ENCODE assay signal across 12 mouse cellular contexts in the genomic region with DNA sequence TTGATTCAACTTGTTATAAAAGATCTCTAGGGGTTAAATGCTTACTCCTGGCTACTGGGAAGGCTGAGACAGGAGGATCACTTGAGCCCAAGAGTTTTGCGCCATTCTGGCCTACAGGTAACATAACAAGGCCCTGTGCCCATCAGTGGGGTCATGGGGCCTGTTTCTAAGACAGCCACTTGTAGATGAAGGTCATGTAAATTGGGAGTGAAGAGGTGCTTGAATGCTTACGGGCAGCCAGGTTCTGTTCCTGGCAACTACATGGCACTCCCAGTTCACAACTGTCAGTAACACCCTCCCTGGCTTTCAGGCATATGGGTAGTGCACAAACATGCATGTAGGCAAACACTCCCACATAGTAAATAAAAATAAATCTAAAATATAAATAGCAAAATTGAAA. TPM values are rescaled to one million over a fixed set of nuclear protein-coding genes. Genes with fewer than 3 reads are reported as not detected.
DNase-seq lines count a peak whose midpoint lies in the region; ATAC-seq and TF ChIP-seq lines count a peak whose summit lies in the region.
"Had no signal": no experiment of that assay in that cellular context is flagged by ENCODE, and none has a peak within 500 bp of the region (broad histone marks: within the 10 kb centered on the region; RNA-seq: fewer than 3 reads in every experiment).

No protein-coding gene starts in this region.

- WGBS in hindbrain, embryonic 10.5 days: 89% methylated on average over 2 of the region's 2 CpGs
- 90% methylated on average over 2 of the region's 2 CpGs for WGBS in hindbrain, embryonic 12.5 days
- 82% methylated on average over 2 of the region's 2 CpGs for WGBS in lung, postnatal 0 days
- WGBS in intestine, embryonic 15.5 days: 90% methylated on average over 2 of the region's 2 CpGs
- 88% methylated on average over 2 of the region's 2 CpGs for WGBS in liver, postnatal 0 days (ENCODE audit: insufficient replicate concordance)

- no peak for TF ChIP-seq CTCF in lung, postnatal 0 days (IDR thresholded peaks at IDR 0.05)
- no peak for TF ChIP-seq CTCF in liver, postnatal 0 days (IDR thresholded peaks at IDR 0.05; ENCODE audit: low read depth)

- TF ChIP-seq EP300 in lung, postnatal 0 days (IDR thresholded peaks at IDR 0.05): no peak
- TF ChIP-seq EP300 in liver, postnatal 0 days (IDR thresholded peaks at IDR 0.05; ENCODE audit: low read depth): no peak

- no peak overlapping the region for H3K27ac ChIP-seq in hindbrain, embryonic 10.5 days
- no peak overlapping the region for H3K27ac ChIP-seq in hindbrain, embryonic 12.5 days
- H3K27ac ChIP-seq in lung, postnatal 0 days (ENCODE audit: low read length): no peak overlapping the region
- H3K27ac ChIP-seq in intestine, embryonic 15.5 days: no peak overlapping the region
- H3K27ac ChIP-seq in liver, postnatal 0 days (ENCODE audit: low read depth): no peak overlapping the region

- peak overlapping the region; percentile 66 for H3K4me3 ChIP-seq in hindbrain, embryonic 10.5 days
- H3K4me3 ChIP-seq in hindbrain, embryonic 12.5 days: no peak overlapping the region
- H3K4me3 ChIP-seq in lung, postnatal 0 days (ENCODE audit: low read depth, low read length): no peak overlapping the region
- H3K4me3 ChIP-seq in intestine, embryonic 15.5 days (replicated peaks): no peak overlapping the region
- H3K4me3 ChIP-seq in liver, postnatal 0 days (ENCODE audit: low read depth, low read length): no peak overlapping the region

- H3K9ac ChIP-seq in hindbrain, embryonic 12.5 days: no peak overlapping the region
- no peak overlapping the region for H3K9ac ChIP-seq in lung, postnatal 0 days (replicated peaks; ENCODE audit: low read depth)
- no peak overlapping the region for H3K9ac ChIP-seq in intestine, embryonic 15.5 days
- no peak overlapping the region for H3K9ac ChIP-seq in liver, postnatal 0 days (replicated peaks)

- peaks cover 23% of the 10 kb centered on the region for H3K4me1 ChIP-seq in hindbrain, embryonic 10.5 days (replicated peaks)
- peaks cover 13% of the 10 kb centered on the region for H3K4me1 ChIP-seq in hindbrain, embryonic 12.5 days
- peaks cover 3% of the 10 kb centered on the region; the same call in 1 of the 2 replicates for H3K4me1 ChIP-seq in lung, postnatal 0 days (ENCODE audit: insufficient read depth, low read depth, low read length)
- H3K4me1 ChIP-seq in intestine, embryonic 15.5 days (replicated peaks): peaks cover 7% of the 10 kb centered on the region
- H3K4me1 ChIP-seq in liver, postnatal 0 days (ENCODE audit: insufficient read depth): peaks cover 13% of the 10 kb centered on the region

- no peak for ATAC-seq in hindbrain, embryonic 12.5 days (ENCODE audit: low FRiP score)
- no peak for ATAC-seq in lung, postnatal 0 days
- no peak for ATAC-seq in intestine, embryonic 15.5 days
- ATAC-seq in liver, postnatal 0 days: no peak

- no peak overlapping the region for H3K4me2 ChIP-seq in hindbrain, embryonic 12.5 days (replicated peaks)
- no peak overlapping the region for H3K4me2 ChIP-seq in lung, postnatal 0 days (replicated peaks; ENCODE audit: low read depth, low read length)
- peak overlapping the region; percentile 88; the same call in 1 of the 2 replicates for H3K4me2 ChIP-seq in intestine, embryonic 15.5 days (replicated peaks)
- H3K4me2 ChIP-seq in liver, postnatal 0 days (ENCODE audit: low read depth, low read length): peak overlapping the region; percentile 88

- peaks cover 43% of the 10 kb centered on the region for H3K36me3 ChIP-seq in hindbrain, embryonic 10.5 days
- peaks cover 39% of the 10 kb centered on the region for H3K36me3 ChIP-seq in hindbrain, embryonic 12.5 days
- H3K36me3 ChIP-seq in lung, postnatal 0 days (ENCODE audit: insufficient read depth, low read length): peaks cover 29% of the 10 kb centered on the region
- H3K36me3 ChIP-seq in intestine, embryonic 15.5 days: peaks cover 25% of the 10 kb centered on the region
- H3K36me3 ChIP-seq in liver, postnatal 0 days (replicated peaks; ENCODE audit: insufficient read depth, low read length): peaks cover 36% of the 10 kb centered on the region

- H3K9me3 ChIP-seq in hindbrain, embryonic 10.5 days: no peaks in the 10 kb centered on the region
- no peaks in the 10 kb centered on the region for H3K9me3 ChIP-seq in hindbrain, embryonic 12.5 days (replicated peaks)
- H3K9me3 ChIP-seq in lung, postnatal 0 days (ENCODE audit: low read length): no peaks in the 10 kb centered on the region
- no peaks in the 10 kb centered on the region for H3K9me3 ChIP-seq in intestine, embryonic 15.5 days
- H3K9me3 ChIP-seq in liver, postnatal 0 days (ENCODE audit: low read length): no peaks in the 10 kb centered on the region

- no peak for DNase-seq in hindbrain, embryonic 10.5 days (ENCODE audit: low spot score)
- DNase-seq in lung, postnatal 0 days (ENCODE audit: low spot score): peak; percentile 4
- DNase-seq in lung, postnatal 10 days: no peak
- DNase-seq in liver, postnatal 0 days: no peak
- DNase-seq in gastrocnemius, adult 18-20 months (ENCODE audit: low spot score): no peak
- DNase-seq: heart, postnatal 36 days; lung, postnatal 14 days; thymus, postnatal 25 days had no signal

- peaks cover 10% of the 10 kb centered on the region for H3K27me3 ChIP-seq in hindbrain, embryonic 10.5 days (ENCODE audit: insufficient read depth, poor library complexity, severe bottlenecking)
- peaks cover 9% of the 10 kb centered on the region for H3K27me3 ChIP-seq in hindbrain, embryonic 12.5 days
- H3K27me3 ChIP-seq in lung, postnatal 0 days (replicated peaks; ENCODE audit: insufficient read depth, low read length): no peaks in the 10 kb centered on the region
- H3K27me3 ChIP-seq in intestine, embryonic 15.5 days (replicated peaks): no peaks in the 10 kb centered on the region
- no peaks in the 10 kb centered on the region for H3K27me3 ChIP-seq in liver, postnatal 0 days (ENCODE audit: insufficient read depth, low read length)

RNA-seq across cellular contexts. Expression of gene Cgref1, which starts 5.5 kb away (rescaled TPM):
- polyA plus RNA-seq in hindbrain, embryonic 10.5 days (2016; fragmentation: Nextera tagmentation; extraction: Ambion mirVana): 3.7 and 6.7 TPM in 2 replicates
- 12.4 and 14.2 TPM in 2 replicates for polyA plus RNA-seq in hindbrain, embryonic 12.5 days (2016; fragmentation: Nextera tagmentation; extraction: Ambion mirVana)
- 1.8 and 2.3 TPM in 2 replicates for polyA plus RNA-seq in lung, postnatal 0 days (2015; fragmentation: Nextera tagmentation; extraction: Ambion mirVana)
- polyA plus RNA-seq in intestine, embryonic 15.5 days (2015; fragmentation: Nextera tagmentation; extraction: Ambion mirVana): 36.1 and 42.8 TPM in 2 replicates
- 18.7 and 22.8 TPM in 2 replicates for polyA plus RNA-seq in liver, postnatal 0 days (2015; fragmentation: Nextera tagmentation; extraction: Ambion mirVana)
- total RNA-seq in gastrocnemius, adult 18-20 months (2021): 1 to 10 TPM; 3.0 to 3.9 TPM
- total RNA-seq: monocyte, adult 5-6 weeks had no signal
- polyA plus RNA-seq: G1E had no signal

RNA-seq across cellular contexts. Expression of gene Preb, which starts 9.2 kb away (rescaled TPM):
- 147 and 152 TPM in 2 replicates for polyA plus RNA-seq in hindbrain, embryonic 10.5 days (2016; fragmentation: Nextera tagmentation; extraction: Ambion mirVana)
- 120 and 127 TPM in 2 replicates for polyA plus RNA-seq in hindbrain, embryonic 12.5 days (2016; fragmentation: Nextera tagmentation; extraction: Ambion mirVana)
- polyA plus RNA-seq in lung, postnatal 0 days (2015; fragmentation: Nextera tagmentation; extraction: Ambion mirVana): 76.5 and 79.7 TPM in 2 replicates
- 166 and 192 TPM in 2 replicates for polyA plus RNA-seq in intestine, embryonic 15.5 days (2015; fragmentation: Nextera tagmentation; extraction: Ambion mirVana)
- 79.2 and 80.6 TPM in 2 replicates for polyA plus RNA-seq in liver, postnatal 0 days (2015; fragmentation: Nextera tagmentation; extraction: Ambion mirVana)
- 10 to 100 TPM; 70.5 to 78.2 TPM for total RNA-seq in gastrocnemius, adult 18-20 months (2021)

RNA-seq across cellular contexts. Expression of gene Tcf23, which starts 17.5 kb away (rescaled TPM):
- not detected in 2 replicates for polyA plus RNA-seq in hindbrain, embryonic 10.5 days (2016; fragmentation: Nextera tagmentation; extraction: Ambion mirVana)
- polyA plus RNA-seq in hindbrain, embryonic 12.5 days (2016; fragmentation: Nextera tagmentation; extraction: Ambion mirVana): not detected in 2 replicates
- 0.44 and 0.49 TPM in 2 replicates for polyA plus RNA-seq in lung, postnatal 0 days (2015; fragmentation: Nextera tagmentation; extraction: Ambion mirVana)
- 2.2 and 2.3 TPM in 2 replicates for polyA plus RNA-seq in intestine, embryonic 15.5 days (2015; fragmentation: Nextera tagmentation; extraction: Ambion mirVana)
- 0.05 TPM in 1 of 2 replicates, not detected in the other for polyA plus RNA-seq in liver, postnatal 0 days (2015; fragmentation: Nextera tagmentation; extraction: Ambion mirVana)
- total RNA-seq in gastrocnemius, adult 18-20 months (2021): under 1 TPM; 0.07 to 0.21 TPM
- total RNA-seq: G1E; monocyte, adult 5-6 weeks had no signal
- polyA plus RNA-seq: G1E had no signal

RNA-seq across cellular contexts. Expression of gene Khk, which starts 29.7 kb away (rescaled TPM):
- polyA plus RNA-seq in hindbrain, embryonic 10.5 days (2016; fragmentation: Nextera tagmentation; extraction: Ambion mirVana): 7.2 and 8.0 TPM in 2 replicates
- polyA plus RNA-seq in hindbrain, embryonic 12.5 days (2016; fragmentation: Nextera tagmentation; extraction: Ambion mirVana): 5.6 and 7.1 TPM in 2 replicates
- 43.6 and 48.7 TPM in 2 replicates for polyA plus RNA-seq in lung, postnatal 0 days (2015; fragmentation: Nextera tagmentation; extraction: Ambion mirVana)
- 23.3 and 26.9 TPM in 2 replicates for polyA plus RNA-seq in intestine, embryonic 15.5 days (2015; fragmentation: Nextera tagmentation; extraction: Ambion mirVana)
- 56.9 and 57.7 TPM in 2 replicates for polyA plus RNA-seq in liver, postnatal 0 days (2015; fragmentation: Nextera tagmentation; extraction: Ambion mirVana)
- total RNA-seq in gastrocnemius, adult 18-20 months (2021): 10 to 100 TPM; 36.5 to 36.6 TPM

RNA-seq across cellular contexts. Expression of gene Emilin1, which starts 37.7 kb away (rescaled TPM):
- 85.1 and 87.4 TPM in 2 replicates for polyA plus RNA-seq in hindbrain, embryonic 10.5 days (2016; fragmentation: Nextera tagmentation; extraction: Ambion mirVana)
- 121 and 122 TPM in 2 replicates for polyA plus RNA-seq in hindbrain, embryonic 12.5 days (2016; fragmentation: Nextera tagmentation; extraction: Ambion mirVana)
- polyA plus RNA-seq in lung, postnatal 0 days (2015; fragmentation: Nextera tagmentation; extraction: Ambion mirVana): 121 and 135 TPM in 2 replicates
- 183 and 190 TPM in 2 replicates for polyA plus RNA-seq in intestine, embryonic 15.5 days (2015; fragmentation: Nextera tagmentation; extraction: Ambion mirVana)
- polyA plus RNA-seq in liver, postnatal 0 days (2015; fragmentation: Nextera tagmentation; extraction: Ambion mirVana): 25.3 and 30.9 TPM in 2 replicates
- total RNA-seq in gastrocnemius, adult 18-20 months (2021): 1 to 10 TPM; 2.5 to 4.4 TPM

Comparison
In these comparisons a context has a peak if more than half of its experiments do, and no peak if none do; other contexts are left out.
1. H3K4me2 ChIP-seq: peak in intestine, embryonic 15.5 days (single experiment) and liver, postnatal 0 days (single experiment); none in hindbrain, embryonic 12.5 days (single experiment) and lung, postnatal 0 days (single experiment).